Mouse (Mus musculus) kidney, embryonic 15.5 days (tissue): ENCODE measurements around the gene Ids. TPM values are rescaled to one million over a fixed set of nuclear protein-coding genes. Genes with fewer than 3 reads are reported as not detected.
"Not testable (repeated sequence)": the region's sequence is repeated elsewhere in the genome, so short reads cannot be mapped to it uniquely, and the experiment has no call there.

ENCODE experiments used
- ATAC-seq: fragments of 200-750 bp; cut with Nextera tagmentation; replicated peaks from 2 replicates; pipeline ENCODE4 v1.8.0; 2017; ENCODE audit warnings: moderate TSS enrichment; ENCODE audit not compliant: low FRiP score
- H3K27ac ChIP-seq: fragments of 300-500 bp; sonication (generic); 2 replicates; pipeline ENCODE4 v1.5.1; 2015; ENCODE audit warnings: mild to moderate bottlenecking, inconsistent platforms
- H3K27me3 ChIP-seq: fragments of 300-500 bp; sonication (generic); 2 replicates; pipeline ENCODE4 v1.6.1; 2015; ENCODE audit warnings: inconsistent platforms
- H3K36me3 ChIP-seq: fragments of 300-500 bp; sonication (generic); 2 replicates; pipeline ENCODE4 v1.6.1; 2015; ENCODE audit warnings: inconsistent platforms
- H3K4me1 ChIP-seq: fragments of 300-500 bp; sonication (generic); 2 replicates; pipeline ENCODE4 v1.6.1; 2015; ENCODE audit warnings: inconsistent platforms
- H3K4me2 ChIP-seq: fragments of 300-500 bp; sonication (generic); 2 replicates; pipeline ENCODE4 v1.6.1; 2015; ENCODE audit warnings: moderate library complexity, mild to moderate bottlenecking, inconsistent platforms
- H3K4me3 ChIP-seq: fragments of 300-500 bp; sonication (generic); replicated peaks from 2 replicates; pipeline ENCODE4 v1.5.1; 2015; ENCODE audit warnings: mild to moderate bottlenecking, inconsistent platforms
- H3K9ac ChIP-seq: fragments of 300-500 bp; sonication (generic); 2 replicates; pipeline ENCODE4 v1.6.1; 2015; ENCODE audit warnings: mild to moderate bottlenecking, inconsistent platforms
- H3K9me3 ChIP-seq: fragments of 300-500 bp; sonication (generic); replicated peaks from 2 replicates; pipeline ENCODE4 v1.6.1; 2016; ENCODE audit warnings: inconsistent platforms
- WGBS: fragments of 180-500 bp; shearing (Covaris S2); methylation state at CpG from one replicate; pipeline ENCODE4 v1.1.7; 2015; ENCODE audit warnings: mixed read lengths; 5-methylcytosine and 5-hydroxymethylcytosine counted together
- polyA plus RNA-seq: library from polyadenylated mRNA; unstranded; fragments of >200 nt; fragmentation: Nextera tagmentation; extraction: Ambion mirVana; gene quantifications from 2 replicates; pipeline ENCODE4 v1.2.1, GENCODE M21; 2015

The Ids gene
- polyA plus RNA-seq, result 2.8 and 2.9 TPM in 2 replicates

DNA sequence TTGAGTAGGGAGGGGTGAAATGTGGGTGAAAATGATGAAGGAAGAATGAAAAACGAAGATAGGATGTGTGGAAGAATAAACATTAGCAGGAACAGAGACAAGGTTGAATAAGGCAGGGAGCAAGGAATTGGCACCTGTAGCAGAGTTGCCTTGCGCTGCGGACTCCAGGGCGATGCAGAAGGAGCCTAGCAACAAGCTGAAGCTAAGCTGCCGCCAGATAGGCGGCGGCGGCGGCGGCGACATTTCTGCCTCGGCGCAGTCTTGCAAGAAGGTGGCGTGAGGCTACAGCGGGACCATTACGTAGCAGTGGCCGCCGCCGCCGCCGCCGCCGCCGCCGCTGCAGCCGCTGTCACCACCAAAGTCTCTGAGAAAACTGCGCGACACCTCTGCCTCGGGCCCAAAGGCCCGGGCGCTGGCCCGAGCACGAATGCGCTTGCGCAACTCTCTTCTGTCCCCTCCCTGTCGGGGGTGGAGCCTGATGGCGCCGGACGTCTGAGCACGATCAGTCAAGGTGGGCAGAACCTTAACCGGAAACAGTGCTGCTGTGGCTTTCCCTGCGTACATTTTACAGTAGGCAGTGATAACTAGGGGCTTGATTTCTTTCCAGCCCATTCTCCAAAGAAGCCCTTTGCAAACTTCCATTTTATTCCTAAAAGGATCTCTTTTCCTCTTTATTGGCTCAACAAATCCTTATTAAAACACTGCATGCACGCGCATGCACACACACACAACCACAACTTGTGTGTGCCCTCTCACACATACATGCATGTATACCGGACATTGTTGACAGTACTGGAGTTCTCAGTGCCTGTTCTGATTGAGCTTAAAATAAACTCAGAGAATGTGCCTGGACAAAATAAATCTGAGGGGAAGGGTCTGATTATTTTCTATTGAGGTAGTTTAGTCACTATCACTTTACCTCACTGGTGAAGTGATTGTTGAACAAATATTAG is at the start of gene Ids:
Gene Ids, minus strand, starts transcription at position 424 of the 953 bp plus-strand sequence.
- Histone ChIP-seq H3K36me3 (no peaks in the 10 kb centered on the region), H3K4me1 (no peaks in the 10 kb centered on the region), H3K27me3 (no peaks in the 10 kb centered on the region), H3K4me3 (peak within 1 kb of the TSS; percentile 51), H3K4me2 (peak within 1 kb of the TSS; percentile 55), H3K27ac (no peak within 1 kb of the TSS), H3K9ac (peak within 1 kb of the TSS; percentile 39), H3K9me3 (no peaks in the 10 kb centered on the region)
- 26% methylated on average over 45 of the region's 45 CpGs for WGBS
- peak; percentile 98 for ATAC-seq

- H3K27ac ChIP-seq, H3K4me2 ChIP-seq, H3K36me3 ChIP-seq, H3K4me1 ChIP-seq, ATAC-seq, H3K4me3 ChIP-seq, H3K9me3 ChIP-seq, H3K27me3 ChIP-seq, H3K9ac ChIP-seq: not testable (repeated sequence)
Measured at GRCm38 (mm10) chrX:70392636-70393035, 27.8 kb upstream of the Ids start.

- H3K27me3 ChIP-seq, result no peaks in the 10 kb centered on the region
- H3K4me1 ChIP-seq, result peaks cover 9% of the 10 kb centered on the region
- peaks cover 5% of the 10 kb centered on the region; the same call in 1 of the 2 replicates for H3K36me3 ChIP-seq
- peak; percentile 60 for ATAC-seq
- H3K4me2 ChIP-seq, result peak overlapping the region; percentile 57
- peak overlapping the region; percentile 51 for H3K9ac ChIP-seq
- peak overlapping the region; percentile 56 for H3K4me3 ChIP-seq
- WGBS, result 15% methylated on average over 11 of the region's 11 CpGs
- H3K27ac ChIP-seq, result peak overlapping the region; percentile 87
- no peaks in the 10 kb centered on the region for H3K9me3 ChIP-seq
Measured at GRCm38 (mm10) chrX:70385962-70386351, 21.1 kb upstream of the Ids start.

GRCm38 (mm10) chrX:70385276-70385961 is 20.5 kb upstream of the Ids start, which contains the start of gene 1110012L19Rik:
Gene 1110012L19Rik (plus strand): TSS chrX:70385877.
- Histone ChIP-seq H3K4me3 (peak within 1 kb of the TSS; percentile 56), H3K36me3 (peaks cover 5% of the 10 kb centered on the region; the same call in 1 of the 2 replicates), H3K9me3 (no peaks in the 10 kb centered on the region), H3K4me1 (peaks cover 9% of the 10 kb centered on the region), H3K27ac (peak within 1 kb of the TSS; percentile 87), H3K9ac (peak within 1 kb of the TSS; percentile 51), H3K27me3 (no peaks in the 10 kb centered on the region), H3K4me2 (peak within 1 kb of the TSS; percentile 57)
- 18% methylated on average over 22 of the region's 22 CpGs for WGBS
- peak; percentile 97 for ATAC-seq

DNA sequence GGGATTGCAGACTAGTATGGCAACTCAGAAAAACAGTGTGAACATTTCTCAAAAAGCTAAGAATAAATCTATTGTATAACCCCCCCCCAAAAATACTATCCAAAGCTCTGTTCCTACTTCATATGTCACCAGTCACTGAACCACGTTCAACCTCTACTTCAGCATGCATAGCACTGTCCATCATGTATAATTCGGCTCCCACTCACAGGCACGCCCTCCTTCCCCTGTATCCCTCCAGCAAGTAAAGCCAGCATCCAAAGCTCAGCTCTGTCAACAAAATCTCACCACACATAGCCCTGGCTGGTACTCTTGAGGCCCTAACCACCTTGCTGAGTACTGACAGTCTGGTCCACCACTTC is 20.0 kb upstream of the Ids start:
- Histone ChIP-seq H3K4me3 (peak overlapping the region; percentile 56), H3K4me1 (peaks cover 9% of the 10 kb centered on the region), H3K36me3 (peaks cover 5% of the 10 kb centered on the region; the same call in 1 of the 2 replicates), H3K9ac (0 out of 2 replicates have a peak overlapping the region, but pooled peaks have one; percentile 36), H3K27me3 (no peaks in the 10 kb centered on the region), H3K27ac (peak overlapping the region; percentile 87; the same call in 1 of the 2 replicates), H3K4me2 (peak overlapping the region; percentile 56), H3K9me3 (no peaks in the 10 kb centered on the region)
- no peak for ATAC-seq
- WGBS, result 54% methylated on average over 3 of the region's 3 CpGs

DNA sequence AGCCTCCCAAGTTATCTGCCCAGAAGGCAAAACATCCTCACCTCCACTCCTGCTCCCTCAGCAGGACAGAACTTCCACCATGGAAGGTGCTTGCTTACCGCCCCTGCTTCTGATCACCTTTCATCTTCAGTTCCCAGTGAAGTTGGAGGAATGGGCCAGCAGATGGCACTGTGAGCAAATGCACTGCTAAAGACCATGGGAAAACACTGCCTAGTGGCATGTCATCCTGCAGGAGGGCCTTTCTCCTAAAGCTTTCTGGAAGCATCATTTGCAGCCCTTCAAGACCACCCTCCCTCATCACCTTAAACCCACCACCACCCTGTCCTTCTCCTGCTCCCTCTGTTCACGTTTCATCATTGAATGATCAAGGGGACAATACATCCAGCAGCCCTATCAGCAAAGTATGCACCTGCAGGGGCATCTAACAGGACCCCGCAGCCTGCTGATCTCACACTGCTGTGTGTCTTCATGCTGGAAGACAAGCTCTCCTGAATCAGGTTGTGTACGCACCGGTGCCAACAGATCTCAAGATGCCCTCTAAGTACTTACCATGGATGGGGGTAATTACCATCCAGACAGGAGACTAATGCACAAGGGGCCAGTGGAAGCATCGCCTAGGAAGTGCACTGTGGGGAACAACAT is 9.7 kb upstream of the Ids start:
- ATAC-seq, H3K4me3 ChIP-seq, H3K27ac ChIP-seq, H3K9ac ChIP-seq, H3K36me3 ChIP-seq, H3K4me2 ChIP-seq, H3K9me3 ChIP-seq, H3K27me3 ChIP-seq, H3K4me1 ChIP-seq: not testable (repeated sequence)
- WGBS, result 57% methylated on average over 5 of the region's 6 CpGs

DNA sequence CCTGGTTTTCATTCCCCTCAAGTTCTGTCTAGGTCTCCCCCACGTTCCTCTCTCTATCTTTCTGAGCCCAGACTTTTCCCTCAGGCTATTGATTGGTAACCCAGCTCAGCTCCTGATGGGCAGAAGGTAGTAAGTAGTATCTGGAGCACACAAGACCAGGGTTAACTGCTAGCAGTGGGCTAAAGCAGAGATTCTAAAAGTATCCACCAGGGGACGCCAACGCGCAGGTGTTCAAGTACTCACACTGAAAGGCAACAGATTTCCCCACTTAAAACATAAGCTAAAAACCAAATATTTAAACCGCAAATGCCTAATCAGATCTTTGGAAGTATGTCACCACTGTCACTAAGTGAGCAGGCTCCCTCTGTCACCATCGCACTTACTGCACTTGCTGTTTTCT is 4.9 kb upstream of the Ids start:
- 14% methylated on average over 2 of the region's 6 CpGs for WGBS
- H3K4me3 ChIP-seq, H3K27ac ChIP-seq, H3K36me3 ChIP-seq, H3K27me3 ChIP-seq, ATAC-seq, H3K4me1 ChIP-seq, H3K9ac ChIP-seq, H3K9me3 ChIP-seq, H3K4me2 ChIP-seq: not testable (repeated sequence)

GRCm38 (mm10) chrX:70364202-70364601 is 682 bp downstream of the Ids start:
- Histone ChIP-seq H3K27ac (no peak overlapping the region), H3K9me3 (no peaks in the 10 kb centered on the region), H3K27me3 (no peaks in the 10 kb centered on the region), H3K9ac (peak overlapping the region; percentile 39), H3K4me1 (no peaks in the 10 kb centered on the region), H3K36me3 (no peaks in the 10 kb centered on the region), H3K4me3 (peak overlapping the region; percentile 51), H3K4me2 (peak overlapping the region; percentile 55)
- no peak for ATAC-seq
- WGBS, result 78% methylated on average over 1 of the region's 1 CpGs

DNA sequence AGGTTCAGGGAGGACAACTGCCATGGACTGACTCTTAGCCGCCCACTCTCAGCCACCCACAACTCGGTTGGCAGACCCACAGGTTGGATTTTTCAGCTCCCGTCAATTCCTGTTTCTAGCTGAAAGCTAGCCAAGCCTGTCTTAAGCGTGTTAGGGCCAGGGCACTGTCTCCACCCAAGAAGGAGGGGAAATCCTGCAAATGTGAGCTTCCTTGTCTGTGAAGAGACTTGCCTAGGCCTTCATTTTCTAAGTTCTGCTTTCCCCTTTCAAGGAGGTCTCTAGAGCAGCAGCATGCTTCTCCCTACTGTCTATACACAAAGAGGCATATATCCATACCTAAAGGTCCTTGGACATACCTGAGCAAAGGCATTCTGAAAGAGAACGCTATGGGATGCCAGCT is 1.4 kb downstream of the Ids start:
- 90% methylated on average over 5 of the region's 5 CpGs for WGBS

DNA sequence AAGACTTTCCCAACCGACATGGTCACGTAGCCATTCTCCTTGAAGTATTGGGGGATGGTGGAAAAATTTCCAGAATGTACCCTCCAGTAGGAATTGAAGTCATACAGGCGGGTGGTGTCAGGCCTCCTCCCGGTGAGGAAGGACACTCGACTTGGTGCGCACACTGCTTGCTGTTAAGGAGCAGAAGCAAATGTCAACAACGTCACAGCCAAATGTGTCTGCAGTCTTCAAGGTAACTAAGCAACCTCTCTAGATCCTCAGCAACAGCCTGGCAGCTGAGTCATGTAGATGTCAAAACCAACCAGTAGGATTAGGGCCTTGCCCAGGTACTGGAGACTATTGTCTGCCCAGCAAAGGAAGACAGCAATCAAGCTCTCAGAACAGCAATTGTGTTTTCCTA is 1.9 kb downstream of the Ids start:
- 91% methylated on average over 7 of the region's 7 CpGs for WGBS
- Histone ChIP-seq H3K9ac (no peak overlapping the region), H3K27ac (no peak overlapping the region), H3K4me1 (no peaks in the 10 kb centered on the region), H3K4me2 (no peak overlapping the region), H3K9me3 (no peaks in the 10 kb centered on the region), H3K4me3 (no peak overlapping the region), H3K36me3 (0 out of 2 replicates have a peak, but pooled peaks cover 3% of the 10 kb centered on the region), H3K27me3 (no peaks in the 10 kb centered on the region)
- no peak for ATAC-seq

More for the DNA sequence above, 1.4 kb downstream of the Ids start:
- Histone ChIP-seq H3K4me3 (no peak overlapping the region), H3K27ac (no peak overlapping the region), H3K9ac (no peak overlapping the region), H3K36me3 (0 out of 2 replicates have a peak, but pooled peaks cover 2% of the 10 kb centered on the region), H3K4me2 (no peak overlapping the region), H3K9me3 (no peaks in the 10 kb centered on the region), H3K4me1 (no peaks in the 10 kb centered on the region), H3K27me3 (no peaks in the 10 kb centered on the region)
- no peak for ATAC-seq

GRCm38 (mm10) chrX:70330202-70330843 is 34.6 kb downstream of the Ids start:
- no peak overlapping the region for H3K4me3 ChIP-seq
- H3K27ac ChIP-seq, result no peak overlapping the region
- no peaks in the 10 kb centered on the region for H3K9me3 ChIP-seq
- no peak overlapping the region for H3K9ac ChIP-seq
- 21% methylated on average over 6 of the region's 6 CpGs for WGBS
- no peaks in the 10 kb centered on the region for H3K36me3 ChIP-seq
- H3K27me3 ChIP-seq, result 0 out of 2 replicates have a peak, but pooled peaks cover 4% of the 10 kb centered on the region
- H3K4me1 ChIP-seq, result no peaks in the 10 kb centered on the region
- H3K4me2 ChIP-seq, result no peak overlapping the region
- ATAC-seq, result peak; percentile 60; the same call in 1 of the 2 replicates
